Comparison of ENCODE assay signal across 8 mouse cellular contexts in genomic region chr6:49228126-49228679, GRCm38 (mm10). TPM values are rescaled to one million over a fixed set of nuclear protein-coding genes. Genes with fewer than 3 reads are reported as not detected.
A peak's percentile ranks its signal among the peaks of the same experiment; 100 is the strongest.
DNase-seq lines count a peak whose midpoint lies in the region; ATAC-seq and TF ChIP-seq lines count a peak whose summit lies in the region.
"Had no signal": no experiment of that assay in that cellular context is flagged by ENCODE, and none has a peak within 500 bp of the region (broad histone marks: within the 10 kb centered on the region; RNA-seq: fewer than 3 reads in every experiment).

No protein-coding gene starts in this region.

- no peak overlapping the region for H3K9ac ChIP-seq in neural tube, embryonic 14.5 days (replicated peaks; ENCODE audit: low read depth, low read length)

- no peak overlapping the region for H3K27ac ChIP-seq in layer of hippocampus, adult 2 months
- H3K27ac ChIP-seq in neural tube, embryonic 14.5 days (ENCODE audit: low read depth, low read length): no peak overlapping the region

- no peaks in the 10 kb centered on the region for H3K4me1 ChIP-seq in neural tube, embryonic 14.5 days (ENCODE audit: control insufficient read depth, insufficient read depth, low read length)

- H3K4me3 ChIP-seq in layer of hippocampus, adult 2 months: no peak overlapping the region
- no peak overlapping the region for H3K4me3 ChIP-seq in neural tube, embryonic 14.5 days (ENCODE audit: low read depth, low read length)
- H3K4me3 ChIP-seq: myocyte had no signal

- no peaks in the 10 kb centered on the region for H3K9me3 ChIP-seq in neural tube, embryonic 14.5 days (ENCODE audit: control insufficient read depth, low read length)

- H3K27me3 ChIP-seq in neural tube, embryonic 14.5 days (ENCODE audit: control insufficient read depth, insufficient read depth, low read length): no peaks in the 10 kb centered on the region

- WGBS in neural tube, embryonic 14.5 days: 13% methylated on average over 7 of the region's 7 CpGs

- no peak for DNase-seq in layer of hippocampus, adult 2 months (ENCODE audit: low spot score in 2 of 2)
- DNase-seq in layer of hippocampus, postnatal 36 days: no peak
- DNase-seq in MN1 (ENCODE audit: low spot score): peak; percentile 34
- peak; percentile 72 for DNase-seq in embryo, embryonic 11 days
- peak; percentile 45 to 76 for DNase-seq in kidney, postnatal 36 days
- no peak for DNase-seq in ovary, postnatal 14 days (ENCODE audit: low spot score)

- H3K4me2 ChIP-seq in neural tube, embryonic 14.5 days (ENCODE audit: low read depth, low read length): no peak overlapping the region

- H3K36me3 ChIP-seq in neural tube, embryonic 14.5 days (ENCODE audit: control insufficient read depth, insufficient read depth, low read length): no peaks in the 10 kb centered on the region

- TF ChIP-seq CTCF in layer of hippocampus, adult 2 months (conservative IDR thresholded peaks at IDR 0.05): peak; percentile 75

- peak; percentile 58; the same call in 1 of the 2 replicates for ATAC-seq in neural tube, embryonic 14.5 days (ENCODE audit: low read depth)

RNA-seq across cellular contexts. Expression of gene Igf2bp3, which starts 13.4 kb away (rescaled TPM):
- total RNA-seq in layer of hippocampus, adult 2 months (2021): not detected
- not detected for total RNA-seq in layer of hippocampus, postnatal 36 days (2021)
- 26.9 and 34.7 TPM in 2 replicates for polyA plus RNA-seq in neural tube, embryonic 14.5 days (2014; fragmentation: Nextera tagmentation; extraction: Ambion mirVana)

RNA-seq across cellular contexts. Expression of gene Tra2a, which starts 35.6 kb away (rescaled TPM):
- 10 to 100 TPM; 69.9 to 86.9 TPM for total RNA-seq in layer of hippocampus, adult 2 months (2021)
- 100 to 1,000 TPM in 1 of 2 experiments, 10 to 100 TPM in 1; 92.3 to 105 TPM for total RNA-seq in layer of hippocampus, postnatal 36 days (2021)
- 50.6 and 64.2 TPM in 2 replicates for polyA plus RNA-seq in neural tube, embryonic 14.5 days (2014; fragmentation: Nextera tagmentation; extraction: Ambion mirVana)

Comparison
In these comparisons a context has a peak if more than half of its experiments do, and no peak if none do; other contexts are left out.
1. DNase-seq: peak in MN1 (single experiment), embryo, embryonic 11 days (single experiment) and kidney, postnatal 36 days (2 of 2); none in layer of hippocampus, adult 2 months (0 of 2), layer of hippocampus, postnatal 36 days (0 of 2) and ovary, postnatal 14 days (single experiment).